Mouse (Mus musculus): ENCODE data around the gene Mcm2. TPM values are rescaled to one million over a fixed set of nuclear protein-coding genes. Genes with fewer than 3 reads are reported as not detected.

The Mcm2 gene
- polyA plus RNA-seq, 1 experiment = not detected

DNA sequence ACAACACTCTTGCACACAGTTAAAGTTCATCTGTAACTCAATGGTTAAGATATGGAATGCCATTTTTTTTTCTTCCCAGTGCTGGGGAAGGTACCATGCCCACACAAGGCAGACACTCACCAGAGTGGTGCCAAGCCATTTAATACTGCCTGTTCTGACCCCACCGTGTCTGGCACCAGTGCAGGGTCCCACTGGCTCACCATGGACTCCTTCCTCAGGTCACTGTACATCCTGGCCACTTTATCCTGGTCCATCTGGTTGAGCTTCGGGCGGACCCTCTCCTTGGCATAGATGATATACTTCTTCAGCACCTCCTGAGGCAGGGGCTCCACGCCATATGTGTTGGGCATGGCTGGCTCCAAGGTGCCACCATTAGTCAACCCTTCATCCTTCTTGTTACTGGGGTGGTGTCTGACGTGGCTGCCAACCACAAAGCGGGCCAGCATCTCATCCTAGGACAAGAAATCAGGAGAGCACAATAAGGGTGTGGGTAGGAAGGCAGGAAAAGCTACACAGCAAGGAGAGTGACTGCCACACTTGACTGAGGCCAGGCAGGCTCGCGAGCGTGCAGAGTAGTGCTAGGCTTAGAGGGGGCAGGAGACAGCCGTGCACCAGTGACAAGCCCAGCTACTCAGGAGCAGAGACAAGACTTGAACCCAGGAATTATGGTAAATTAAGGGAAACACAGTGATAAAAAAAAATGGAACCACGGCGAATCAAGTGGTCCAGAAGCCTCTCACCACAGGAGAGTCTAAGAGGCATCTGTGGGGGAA lies 12.8 kb downstream of the Mcm2 start:
- WGBS = 91% methylated on average over 12 of the region's 12 CpGs
- H3K4me1 ChIP-seq (ENCODE audit: control insufficient read depth, insufficient read depth, low read length) = no peaks in the 10 kb centered on the region
- H3K27ac ChIP-seq (ENCODE audit: insufficient read depth, low read depth, low read length) = no peak overlapping the region
- TF ChIP-seq POLR2A (IDR thresholded peaks at IDR 0.05; ENCODE audit: insufficient read depth, low read depth, low read length) (no peak), CTCF (IDR thresholded peaks at IDR 0.05; ENCODE audit: insufficient read depth, low read depth, low read length) (no peak)
- H3K4me3 ChIP-seq (ENCODE audit: insufficient read depth, low read depth, low read length) = no peak overlapping the region

DNA sequence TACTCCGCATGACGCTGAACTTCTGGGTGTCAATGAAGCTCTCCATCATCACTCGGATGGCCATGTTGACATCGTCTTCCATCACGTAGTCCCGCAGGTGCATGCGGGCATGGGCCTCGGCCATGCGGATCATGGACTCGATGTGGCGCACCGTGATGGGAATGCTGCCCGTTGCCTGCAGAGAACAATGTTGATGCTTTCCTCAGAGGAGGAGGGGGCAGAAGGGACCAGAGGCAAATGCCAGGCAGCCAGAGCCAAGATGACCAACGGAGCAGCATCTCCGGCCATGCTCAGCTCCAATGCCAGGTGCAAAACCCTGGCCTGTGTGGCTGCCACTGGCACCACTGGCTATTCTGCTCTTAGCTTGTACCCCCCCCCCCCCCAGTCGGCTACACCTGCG lies 13.9 kb downstream of the Mcm2 start:
- no peak for TF ChIP-seq POLR2A (IDR thresholded peaks at IDR 0.05; ENCODE audit: insufficient read depth, low read depth, low read length)
- TF ChIP-seq CTCF (IDR thresholded peaks at IDR 0.05; ENCODE audit: insufficient read depth, low read depth, low read length) = no peak
- Histone ChIP-seq H3K4me3 (ENCODE audit: insufficient read depth, low read depth, low read length) (no peak overlapping the region), H3K4me1 (ENCODE audit: control insufficient read depth, insufficient read depth, low read length) (no peaks in the 10 kb centered on the region), H3K27ac (ENCODE audit: insufficient read depth, low read depth, low read length) (no peak overlapping the region)
- 95% methylated on average over 17 of the region's 17 CpGs for WGBS

DNA sequence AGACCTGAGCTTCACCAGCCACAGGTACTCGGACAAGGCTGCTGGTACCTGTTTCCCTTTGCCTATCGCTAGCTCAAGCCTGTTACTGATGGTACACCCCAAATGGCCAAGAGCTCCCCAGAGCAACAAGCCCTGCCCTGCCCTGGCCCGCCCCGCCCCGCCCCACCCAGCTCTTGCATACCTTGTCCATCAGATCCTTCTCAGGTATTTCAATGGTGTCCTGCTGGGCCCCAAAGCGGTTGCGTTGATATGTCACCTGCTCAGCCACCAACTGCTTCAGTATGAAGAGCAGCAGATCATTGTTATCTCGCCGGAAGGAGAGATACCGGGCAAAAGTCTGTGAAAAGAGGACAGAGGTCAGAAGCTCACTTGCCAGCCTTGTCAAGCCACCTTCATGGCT lies 14.4 kb downstream of the Mcm2 start:
- H3K4me1 ChIP-seq (ENCODE audit: control insufficient read depth, insufficient read depth, low read length) = no peaks in the 10 kb centered on the region
- 98% methylated on average over 10 of the region's 10 CpGs for WGBS
- H3K27ac ChIP-seq (ENCODE audit: insufficient read depth, low read depth, low read length) = no peak overlapping the region
- H3K4me3 ChIP-seq (ENCODE audit: insufficient read depth, low read depth, low read length) = no peak overlapping the region
- TF ChIP-seq CTCF (IDR thresholded peaks at IDR 0.05; ENCODE audit: insufficient read depth, low read depth, low read length) (no peak), POLR2A (IDR thresholded peaks at IDR 0.05; ENCODE audit: insufficient read depth, low read depth, low read length) (no peak)

DNA sequence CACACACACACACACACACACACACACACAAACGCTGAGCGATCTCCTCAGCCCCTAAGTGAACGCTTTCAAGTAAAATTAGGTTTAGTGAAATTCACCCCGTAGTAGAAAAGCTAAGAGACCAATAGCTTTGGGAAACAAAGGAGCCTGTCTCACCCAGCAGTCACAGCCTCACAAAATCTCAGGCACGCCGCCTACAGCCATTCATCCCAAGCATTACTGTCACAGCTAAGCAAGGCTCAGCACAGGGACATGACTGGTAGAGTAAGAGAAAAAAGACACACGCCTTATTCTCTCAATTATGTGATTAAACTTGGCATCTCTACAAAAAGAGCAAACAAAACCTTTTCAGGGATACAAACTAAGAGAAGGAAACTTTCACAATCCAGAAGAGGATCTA lies 17.2 kb downstream of the Mcm2 start:
- no peak for TF ChIP-seq POLR2A (IDR thresholded peaks at IDR 0.05; ENCODE audit: insufficient read depth, low read depth, low read length)
- TF ChIP-seq CTCF (IDR thresholded peaks at IDR 0.05; ENCODE audit: insufficient read depth, low read depth, low read length) = no peak
- no peaks in the 10 kb centered on the region for H3K4me1 ChIP-seq (ENCODE audit: control insufficient read depth, insufficient read depth, low read length)
- no peak overlapping the region for H3K27ac ChIP-seq (ENCODE audit: insufficient read depth, low read depth, low read length)
- no peak overlapping the region for H3K4me3 ChIP-seq (ENCODE audit: insufficient read depth, low read depth, low read length)
- 39% methylated on average over 7 of the region's 7 CpGs for WGBS

DNA sequence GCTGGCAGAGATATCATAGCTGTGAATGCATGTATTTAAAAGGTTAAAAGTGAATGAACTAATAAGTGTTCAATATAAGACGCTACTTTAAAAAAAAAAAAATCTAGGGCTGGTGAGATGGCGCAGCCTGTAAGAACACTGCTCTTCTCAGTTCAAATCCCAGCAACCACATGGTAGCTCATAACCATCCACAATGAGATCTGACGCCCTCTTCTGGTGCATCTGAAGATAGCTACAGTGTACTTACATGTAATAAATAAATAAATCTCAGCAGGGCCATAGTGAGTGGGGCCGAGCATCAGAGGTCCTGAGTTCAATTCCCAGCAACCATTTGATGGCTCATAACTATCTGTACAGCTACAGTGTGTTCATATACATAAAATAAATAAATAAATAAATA lies 19.1 kb downstream of the Mcm2 start:
- Histone ChIP-seq H3K27ac (ENCODE audit: insufficient read depth, low read depth, low read length) (no peak overlapping the region), H3K4me3 (ENCODE audit: insufficient read depth, low read depth, low read length) (no peak overlapping the region), H3K4me1 (ENCODE audit: control insufficient read depth, insufficient read depth, low read length) (no peaks in the 10 kb centered on the region)
- no peak for TF ChIP-seq CTCF (IDR thresholded peaks at IDR 0.05; ENCODE audit: insufficient read depth, low read depth, low read length)
- TF ChIP-seq POLR2A (IDR thresholded peaks at IDR 0.05; ENCODE audit: insufficient read depth, low read depth, low read length) = no peak
- 74% methylated on average over 4 of the region's 4 CpGs for WGBS

DNA sequence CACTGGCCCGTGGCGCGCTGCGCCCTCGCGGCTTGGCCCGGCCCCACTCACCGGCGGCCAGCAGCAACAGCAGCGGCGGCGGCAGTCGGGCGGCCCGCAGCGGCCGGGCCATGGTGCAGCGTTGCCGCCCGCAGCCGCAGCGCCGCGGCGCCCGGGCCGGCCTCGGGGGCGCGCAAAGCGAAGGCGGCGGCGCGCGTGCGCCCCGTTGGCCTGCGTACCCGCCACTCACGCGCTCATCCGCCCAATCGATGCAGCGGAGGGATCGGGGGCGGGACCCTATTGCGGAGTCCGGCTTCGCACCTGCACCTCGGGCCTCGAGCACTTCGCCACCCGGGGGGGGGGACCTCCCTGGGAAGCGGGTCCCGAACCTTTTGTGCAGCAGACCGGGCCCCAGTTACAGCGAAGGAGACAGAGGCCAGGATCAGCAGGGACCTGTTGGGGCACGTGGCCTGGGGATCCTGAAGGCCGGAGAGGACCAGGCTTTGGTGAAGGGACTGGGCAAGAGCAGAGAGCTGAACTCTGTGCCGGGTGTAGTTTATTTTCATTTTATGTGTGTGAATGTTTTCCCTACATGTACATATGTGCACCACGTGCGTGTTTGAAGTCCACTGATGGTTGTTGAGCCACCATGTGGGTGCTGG lies 23.6 kb downstream of the Mcm2 start, which contains the start of gene Podxl2:
Gene Podxl2, minus strand, starts transcription at position 177 of the 641 bp plus-strand sequence.
- 13% methylated on average over 62 of the region's 63 CpGs for WGBS
- Histone ChIP-seq H3K4me1 (ENCODE audit: control insufficient read depth, insufficient read depth, low read length) (peaks cover 20% of the 10 kb centered on the region), H3K4me3 (ENCODE audit: insufficient read depth, low read depth, low read length) (peak within 1 kb of the TSS; percentile 87), H3K27ac (ENCODE audit: insufficient read depth, low read depth, low read length) (peak within 1 kb of the TSS; percentile 71)
- TF ChIP-seq CTCF (IDR thresholded peaks at IDR 0.05; ENCODE audit: insufficient read depth, low read depth, low read length) (no peak), POLR2A (IDR thresholded peaks at IDR 0.05; ENCODE audit: insufficient read depth, low read depth, low read length) (peak; percentile 54; the same call in 1 of the 2 replicates)

DNA sequence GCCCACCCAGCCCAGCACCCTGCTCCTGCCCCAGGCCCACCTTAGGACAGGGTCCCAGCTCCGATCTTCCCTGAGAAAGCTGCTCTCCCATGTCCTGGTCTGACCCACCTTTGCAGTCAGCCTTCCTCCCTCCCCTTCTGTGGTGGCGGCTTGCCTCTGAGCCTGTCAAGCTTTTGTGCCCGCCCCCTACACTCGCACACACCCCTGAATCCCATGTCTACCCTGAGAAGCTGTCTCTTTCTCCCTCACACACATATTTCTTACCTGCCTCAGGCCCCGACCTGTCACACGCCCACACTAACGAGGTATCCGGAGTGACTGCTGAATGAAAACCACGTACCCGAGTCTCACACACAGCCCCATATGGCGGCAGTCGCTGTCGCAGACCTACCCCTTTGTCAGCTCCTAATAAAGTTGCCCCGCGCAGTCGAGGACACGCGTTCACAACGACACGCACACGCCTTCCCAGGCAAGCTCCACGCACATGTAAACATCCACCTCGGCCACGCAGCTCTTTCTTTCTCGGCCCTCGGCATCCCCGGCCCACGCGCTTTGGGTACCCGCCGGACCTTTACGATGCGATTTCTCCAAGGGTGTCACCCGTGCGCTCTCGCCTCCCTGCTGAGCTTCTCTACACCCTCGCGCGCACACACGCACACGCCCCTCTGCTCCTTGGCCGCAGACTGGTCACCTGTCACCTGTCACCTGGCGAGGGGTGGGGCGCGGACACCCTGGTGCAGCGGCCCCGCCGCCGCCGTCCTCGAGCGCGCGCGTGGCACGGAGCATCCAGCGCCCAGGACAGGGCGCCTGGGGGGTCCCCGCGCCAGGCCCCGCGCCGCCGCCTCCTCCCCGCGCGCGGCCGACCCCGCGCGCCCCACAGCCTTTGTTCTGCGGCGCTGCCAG lies 24.4 kb downstream of the Mcm2 start:
- TF ChIP-seq POLR2A (IDR thresholded peaks at IDR 0.05; ENCODE audit: insufficient read depth, low read depth, low read length) (0 out of 2 replicates have a peak, but pooled peaks have one; percentile 5), CTCF (IDR thresholded peaks at IDR 0.05; ENCODE audit: insufficient read depth, low read depth, low read length) (no peak)
- WGBS = 5% methylated on average over 57 of the region's 74 CpGs
- Histone ChIP-seq H3K4me3 (ENCODE audit: insufficient read depth, low read depth, low read length) (peak overlapping the region; percentile 87), H3K27ac (ENCODE audit: insufficient read depth, low read depth, low read length) (peak overlapping the region; percentile 71), H3K4me1 (ENCODE audit: control insufficient read depth, insufficient read depth, low read length) (peaks cover 24% of the 10 kb centered on the region)

DNA sequence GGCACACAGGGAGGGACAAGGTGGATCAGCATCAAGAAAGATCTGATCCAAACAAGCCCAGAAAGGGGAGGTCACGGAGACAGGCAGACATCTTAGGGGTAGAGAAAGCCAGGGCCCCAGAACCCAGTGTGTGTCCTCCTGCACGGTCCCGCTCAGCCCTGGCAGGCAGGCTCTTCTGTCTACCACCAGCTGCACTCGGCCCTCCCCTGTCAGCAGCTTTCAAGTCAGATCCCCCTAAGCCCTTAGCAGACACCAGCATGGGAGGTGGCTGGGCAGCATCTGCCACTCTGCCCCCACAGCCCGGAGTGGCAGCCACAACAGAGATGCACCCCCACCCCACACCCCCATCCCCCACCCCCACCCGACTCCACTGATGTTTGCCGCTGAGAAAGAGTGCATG lies 25.8 kb downstream of the Mcm2 start:
- TF ChIP-seq CTCF (IDR thresholded peaks at IDR 0.05; ENCODE audit: insufficient read depth, low read depth, low read length) (no peak), POLR2A (IDR thresholded peaks at IDR 0.05; ENCODE audit: insufficient read depth, low read depth, low read length) (no peak)
- WGBS = 17% methylated on average over 7 of the region's 7 CpGs
- Histone ChIP-seq H3K4me1 (ENCODE audit: control insufficient read depth, insufficient read depth, low read length) (peaks cover 27% of the 10 kb centered on the region), H3K4me3 (ENCODE audit: insufficient read depth, low read depth, low read length) (peak overlapping the region; percentile 87), H3K27ac (ENCODE audit: insufficient read depth, low read depth, low read length) (peak overlapping the region; percentile 46)

All from olfactory bulb, adult 2 months (tissue).